Comparison of ENCODE assay signal across 19 mouse cellular contexts in the genomic region with DNA sequence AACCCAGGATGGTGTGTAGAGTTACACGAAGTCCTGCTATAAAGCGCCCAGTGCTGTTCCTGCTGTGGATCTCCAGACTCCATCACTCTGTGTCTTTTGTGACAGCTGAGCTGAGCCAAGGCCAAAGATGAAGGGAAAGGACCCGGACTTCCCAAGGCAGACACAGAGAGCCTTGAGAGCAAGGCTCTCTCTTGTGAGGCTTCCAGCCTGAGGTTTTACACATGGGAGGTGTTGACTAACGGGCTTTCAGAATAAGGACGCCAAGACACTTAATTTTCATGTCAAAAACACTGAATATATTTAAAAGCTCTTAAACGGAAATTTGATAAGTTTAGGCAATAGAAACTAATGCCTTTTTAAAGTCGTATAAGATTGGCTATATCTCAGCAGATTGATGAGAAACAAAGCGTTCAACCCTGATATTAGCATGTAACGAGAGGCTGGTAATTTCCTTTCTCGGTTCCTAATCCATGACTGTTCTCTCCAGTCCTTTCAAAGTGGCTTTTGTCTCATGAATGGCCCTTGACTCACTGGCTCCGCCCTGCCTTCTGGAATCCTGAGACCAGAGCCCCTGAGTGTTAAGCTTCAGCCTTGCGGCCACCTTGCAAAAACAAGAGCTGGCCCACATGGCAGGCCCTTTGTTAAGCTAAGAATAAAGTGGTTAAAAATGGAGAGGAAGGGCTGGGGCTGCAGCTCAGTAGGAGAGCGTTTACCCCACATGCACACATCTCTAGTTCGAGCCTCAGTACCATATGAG.
DNase-seq lines count a peak whose midpoint lies in the region; ATAC-seq lines count a peak whose summit lies in the region.
"Had no signal": no experiment of that assay in that cellular context is flagged by ENCODE, and none has a peak within 500 bp of the region (broad histone marks: within the 10 kb centered on the region; RNA-seq: fewer than 3 reads in every experiment).

No protein-coding gene starts in this region.

- 29% methylated on average over 14 of the region's 14 CpGs for WGBS in hindbrain, embryonic 12.5 days
- 22% methylated on average over 14 of the region's 14 CpGs for WGBS in hindbrain, embryonic 14.5 days
- 26% methylated on average over 14 of the region's 14 CpGs for WGBS in neural tube, embryonic 15.5 days
- WGBS in midbrain, embryonic 14.5 days: 7% methylated on average over 14 of the region's 14 CpGs

- no peak for DNase-seq in hindbrain, embryonic 14.5 days (ENCODE audit: low spot score)
- DNase-seq in neural tube, embryonic 10.5 days (ENCODE audit: extremely low spot score, low spot score): peak; percentile 33
- peak; percentile 51 for DNase-seq in embryo, embryonic 9.5 days (ENCODE audit: extremely low spot score)
- DNase-seq in midbrain, embryonic 14.5 days: peak; percentile 51
- DNase-seq in urinary bladder, postnatal 4 days (ENCODE audit: low spot score in 2 of 2): no peak
- no peak for DNase-seq in spleen, postnatal 14 days (ENCODE audit: low spot score in 2 of 2)
- DNase-seq: adrenal gland, postnatal 25 days; cerebellum, postnatal 14 days; gastrocnemius, postnatal 10 days; heart, postnatal 36 days; thymus, adult 2 months had no signal

- H3K4me3 ChIP-seq in hindbrain, embryonic 12.5 days: no peak overlapping the region
- no peak overlapping the region for H3K4me3 ChIP-seq in hindbrain, embryonic 14.5 days (replicated peaks; ENCODE audit: low read length)
- H3K4me3 ChIP-seq in neural tube, embryonic 15.5 days (replicated peaks): no peak overlapping the region
- no peak overlapping the region for H3K4me3 ChIP-seq in midbrain, embryonic 14.5 days (replicated peaks; ENCODE audit: low read depth, low read length)
- H3K4me3 ChIP-seq: embryonic facial prominence, embryonic 15.5 days; intestine, embryonic 15.5 days; layer of hippocampus, adult 2 months had no signal

- ATAC-seq in hindbrain, embryonic 12.5 days (ENCODE audit: low FRiP score): no peak
- no peak for ATAC-seq in hindbrain, embryonic 14.5 days (ENCODE audit: low FRiP score)
- no peak for ATAC-seq in neural tube, embryonic 15.5 days (ENCODE audit: low FRiP score)
- no peak for ATAC-seq in midbrain, embryonic 14.5 days (ENCODE audit: low FRiP score, low TSS enrichment)
- ATAC-seq: intestine, embryonic 15.5 days had no signal

- no peaks in the 10 kb centered on the region for H3K36me3 ChIP-seq in hindbrain, embryonic 12.5 days
- H3K36me3 ChIP-seq in hindbrain, embryonic 14.5 days (replicated peaks; ENCODE audit: control insufficient read depth, insufficient read depth): no peaks in the 10 kb centered on the region
- H3K36me3 ChIP-seq in neural tube, embryonic 15.5 days: no peaks in the 10 kb centered on the region
- H3K36me3 ChIP-seq in midbrain, embryonic 14.5 days (ENCODE audit: control insufficient read depth, insufficient read depth, low read length): no peaks in the 10 kb centered on the region
- H3K36me3 ChIP-seq: embryonic facial prominence, embryonic 15.5 days; G1E; intestine, embryonic 15.5 days had no signal

- H3K27ac ChIP-seq in hindbrain, embryonic 12.5 days: peak overlapping the region; percentile 44; the same call in 1 of the 2 replicates
- no peak overlapping the region for H3K27ac ChIP-seq in hindbrain, embryonic 14.5 days
- H3K27ac ChIP-seq in neural tube, embryonic 15.5 days (replicated peaks): no peak overlapping the region
- no peak overlapping the region for H3K27ac ChIP-seq in midbrain, embryonic 14.5 days (replicated peaks; ENCODE audit: low read depth, low read length)
- H3K27ac ChIP-seq: embryonic facial prominence, embryonic 15.5 days; intestine, embryonic 15.5 days; layer of hippocampus, adult 2 months; liver, embryonic 14.5 days had no signal

- peaks cover 91% of the 10 kb centered on the region for H3K27me3 ChIP-seq in hindbrain, embryonic 12.5 days
- peaks cover 93% of the 10 kb centered on the region for H3K27me3 ChIP-seq in hindbrain, embryonic 14.5 days (ENCODE audit: control insufficient read depth, insufficient read depth, low read length)
- peaks cover 87% of the 10 kb centered on the region for H3K27me3 ChIP-seq in neural tube, embryonic 15.5 days (replicated peaks)
- H3K27me3 ChIP-seq in midbrain, embryonic 14.5 days (ENCODE audit: control insufficient read depth, insufficient read depth, low read length): peaks cover 90% of the 10 kb centered on the region
- H3K27me3 ChIP-seq: intestine, embryonic 15.5 days had no signal

- no peaks in the 10 kb centered on the region for H3K9me3 ChIP-seq in hindbrain, embryonic 12.5 days (replicated peaks)
- H3K9me3 ChIP-seq in hindbrain, embryonic 14.5 days (ENCODE audit: control insufficient read depth, low read length): 0 out of 2 replicates have a peak, but pooled peaks cover 5% of the 10 kb centered on the region
- H3K9me3 ChIP-seq in neural tube, embryonic 15.5 days (replicated peaks): no peaks in the 10 kb centered on the region
- H3K9me3 ChIP-seq in midbrain, embryonic 14.5 days (ENCODE audit: control insufficient read depth, low read length): no peaks in the 10 kb centered on the region
- H3K9me3 ChIP-seq: embryonic facial prominence, embryonic 15.5 days; intestine, embryonic 15.5 days had no signal

- no peak overlapping the region for H3K4me2 ChIP-seq in hindbrain, embryonic 12.5 days (replicated peaks)
- H3K4me2 ChIP-seq in hindbrain, embryonic 14.5 days (replicated peaks): no peak overlapping the region
- H3K4me2 ChIP-seq in neural tube, embryonic 15.5 days: no peak overlapping the region
- H3K4me2 ChIP-seq in midbrain, embryonic 14.5 days (ENCODE audit: low read length): no peak overlapping the region
- H3K4me2 ChIP-seq: embryonic facial prominence, embryonic 15.5 days; heart, embryonic 11.5 days; intestine, embryonic 15.5 days had no signal

- H3K4me1 ChIP-seq in hindbrain, embryonic 12.5 days: peaks cover 12% of the 10 kb centered on the region
- H3K4me1 ChIP-seq in hindbrain, embryonic 14.5 days (replicated peaks; ENCODE audit: control insufficient read depth, insufficient read depth, low read length): peaks cover 7% of the 10 kb centered on the region; the same call in 1 of the 2 replicates
- peaks cover 18% of the 10 kb centered on the region for H3K4me1 ChIP-seq in neural tube, embryonic 15.5 days
- H3K4me1 ChIP-seq in midbrain, embryonic 14.5 days (ENCODE audit: control insufficient read depth, insufficient read depth, low read length): peaks cover 13% of the 10 kb centered on the region; the same call in 1 of the 2 replicates
- H3K4me1 ChIP-seq: intestine, embryonic 15.5 days had no signal

- no peak overlapping the region for H3K9ac ChIP-seq in hindbrain, embryonic 12.5 days
- no peak overlapping the region for H3K9ac ChIP-seq in hindbrain, embryonic 14.5 days
- H3K9ac ChIP-seq in neural tube, embryonic 15.5 days (replicated peaks): no peak overlapping the region
- H3K9ac ChIP-seq in midbrain, embryonic 14.5 days (replicated peaks; ENCODE audit: low read length): no peak overlapping the region
- H3K9ac ChIP-seq: embryonic facial prominence, embryonic 15.5 days; intestine, embryonic 15.5 days; liver, embryonic 14.5 days had no signal

Comparison
In these comparisons a context has a peak if more than half of its experiments do, and no peak if none do; other contexts are left out.
1. DNase-seq: peak in neural tube, embryonic 10.5 days (single experiment), embryo, embryonic 9.5 days (single experiment) and midbrain, embryonic 14.5 days (single experiment); none in hindbrain, embryonic 14.5 days (single experiment), urinary bladder, postnatal 4 days (0 of 2) and spleen, postnatal 14 days (0 of 2).